Comparison of ENCODE assay signal across 9 mouse cellular contexts in genomic region chr5:135904259-135904658, GRCm38 (mm10). TPM values are rescaled to one million over a fixed set of nuclear protein-coding genes. Genes with fewer than 3 reads are reported as not detected.
DNase-seq lines count a peak whose midpoint lies in the region; ATAC-seq lines count a peak whose summit lies in the region.
"Had no signal": no experiment of that assay in that cellular context is flagged by ENCODE, and none has a peak within 500 bp of the region (broad histone marks: within the 10 kb centered on the region; RNA-seq: fewer than 3 reads in every experiment).

No protein-coding gene starts in this region.

- H3K4me2 ChIP-seq in kidney, embryonic 15.5 days, result peak overlapping the region; percentile 75
- peak overlapping the region; percentile 62; the same call in 1 of the 2 replicates for H3K4me2 ChIP-seq in embryonic facial prominence, embryonic 12.5 days (replicated peaks)
- H3K4me2 ChIP-seq in hindbrain, embryonic 12.5 days (replicated peaks), result peak overlapping the region; percentile 52; the same call in 1 of the 2 replicates
- H3K4me2 ChIP-seq in midbrain, embryonic 16.5 days (ENCODE audit: low read length), result no peak overlapping the region; the same call in 1 of the 2 replicates

- H3K27ac ChIP-seq in kidney, embryonic 15.5 days, result 0 out of 2 replicates have a peak overlapping the region, but pooled peaks have one; percentile 79
- H3K27ac ChIP-seq in embryonic facial prominence, embryonic 12.5 days, result 0 out of 2 replicates have a peak overlapping the region, but pooled peaks have one; percentile 30
- H3K27ac ChIP-seq in hindbrain, embryonic 12.5 days, result peak overlapping the region; percentile 84
- H3K27ac ChIP-seq in midbrain, embryonic 16.5 days (ENCODE audit: low read length), result peak overlapping the region; percentile 92

- H3K36me3 ChIP-seq in kidney, embryonic 15.5 days, result peaks cover 31% of the 10 kb centered on the region
- H3K36me3 ChIP-seq in embryonic facial prominence, embryonic 12.5 days, result peaks cover 22% of the 10 kb centered on the region
- H3K36me3 ChIP-seq in hindbrain, embryonic 12.5 days, result peaks cover 25% of the 10 kb centered on the region
- H3K36me3 ChIP-seq in midbrain, embryonic 16.5 days (ENCODE audit: control insufficient read depth, insufficient read depth, low read length), result peaks cover 10% of the 10 kb centered on the region

- no peak for DNase-seq in kidney, postnatal 25 days
- no peak for DNase-seq in T-cell, adult 2 months (ENCODE audit: low spot score)
- DNase-seq in thymus, postnatal 0 days (ENCODE audit: low spot score), result no peak

- peak overlapping the region; percentile 46; the same call in 1 of the 2 replicates for H3K4me3 ChIP-seq in kidney, embryonic 15.5 days (replicated peaks)
- H3K4me3 ChIP-seq in embryonic facial prominence, embryonic 12.5 days, result 0 out of 2 replicates have a peak overlapping the region, but pooled peaks have one; percentile 37
- no peak overlapping the region for H3K4me3 ChIP-seq in hindbrain, embryonic 12.5 days
- H3K4me3 ChIP-seq in midbrain, embryonic 16.5 days (ENCODE audit: low read depth, low read length), result no peak overlapping the region

- H3K4me1 ChIP-seq in kidney, embryonic 15.5 days, result peaks cover 19% of the 10 kb centered on the region
- peaks cover 13% of the 10 kb centered on the region for H3K4me1 ChIP-seq in embryonic facial prominence, embryonic 12.5 days
- H3K4me1 ChIP-seq in hindbrain, embryonic 12.5 days, result peaks cover 18% of the 10 kb centered on the region
- H3K4me1 ChIP-seq in midbrain, embryonic 16.5 days (ENCODE audit: control insufficient read depth, insufficient read depth, low read length), result peaks cover 13% of the 10 kb centered on the region; the same call in 1 of the 2 replicates

- ATAC-seq in kidney, embryonic 15.5 days (replicated peaks; ENCODE audit: low FRiP score), result no peak
- ATAC-seq in embryonic facial prominence, embryonic 12.5 days (ENCODE audit: insufficient number of reproducible peaks, insufficient read depth, low FRiP score, low TSS enrichment), result no peak
- no peak for ATAC-seq in hindbrain, embryonic 12.5 days (ENCODE audit: low FRiP score)
- no peak for ATAC-seq in midbrain, embryonic 16.5 days
- no peak for ATAC-seq in megakaryocyte-erythroid progenitor cell, adult 5-6 weeks (replicated peaks; ENCODE audit: low FRiP score, low TSS enrichment, poor library complexity, severe bottlenecking)

- 69% methylated on average over 5 of the region's 5 CpGs for WGBS in kidney, embryonic 15.5 days
- 64% methylated on average over 5 of the region's 5 CpGs for WGBS in embryonic facial prominence, embryonic 12.5 days
- 74% methylated on average over 5 of the region's 5 CpGs for WGBS in hindbrain, embryonic 12.5 days
- 60% methylated on average over 5 of the region's 5 CpGs for WGBS in midbrain, embryonic 16.5 days

- H3K9ac ChIP-seq in kidney, embryonic 15.5 days, result 0 out of 2 replicates have a peak overlapping the region, but pooled peaks have one; percentile 31
- no peak overlapping the region for H3K9ac ChIP-seq in embryonic facial prominence, embryonic 12.5 days
- no peak overlapping the region for H3K9ac ChIP-seq in hindbrain, embryonic 12.5 days
- H3K9ac ChIP-seq in midbrain, embryonic 16.5 days (ENCODE audit: low read depth, low read length), result no peak overlapping the region; the same call in 1 of the 2 replicates

- H3K9me3 ChIP-seq in kidney, embryonic 15.5 days (replicated peaks), result no peaks in the 10 kb centered on the region
- H3K9me3 ChIP-seq in embryonic facial prominence, embryonic 12.5 days, result no peaks in the 10 kb centered on the region
- no peaks in the 10 kb centered on the region for H3K9me3 ChIP-seq in hindbrain, embryonic 12.5 days (replicated peaks)
- no peaks in the 10 kb centered on the region for H3K9me3 ChIP-seq in midbrain, embryonic 16.5 days (replicated peaks; ENCODE audit: control insufficient read depth, low read length, poor library complexity, severe bottlenecking)
- H3K9me3 ChIP-seq: G1E had no signal

- no peaks in the 10 kb centered on the region for H3K27me3 ChIP-seq in kidney, embryonic 15.5 days
- H3K27me3 ChIP-seq in embryonic facial prominence, embryonic 12.5 days, result no peaks in the 10 kb centered on the region
- no peaks in the 10 kb centered on the region for H3K27me3 ChIP-seq in hindbrain, embryonic 12.5 days
- no peaks in the 10 kb centered on the region for H3K27me3 ChIP-seq in midbrain, embryonic 16.5 days (ENCODE audit: control insufficient read depth, insufficient read depth, low read depth, low read length)

RNA-seq across cellular contexts. Expression of gene Hspb1, which starts 16.5 kb away (rescaled TPM):
- 70.0 and 72.9 TPM in 2 replicates for polyA plus RNA-seq in kidney, embryonic 15.5 days (2015; fragmentation: Nextera tagmentation; extraction: Ambion mirVana)
- polyA plus RNA-seq in embryonic facial prominence, embryonic 12.5 days (2016; fragmentation: Nextera tagmentation; extraction: Ambion mirVana), result 67.9 and 74.8 TPM in 2 replicates
- polyA plus RNA-seq in hindbrain, embryonic 12.5 days (2016; fragmentation: Nextera tagmentation; extraction: Ambion mirVana), result 23.9 and 34.1 TPM in 2 replicates
- polyA plus RNA-seq in midbrain, embryonic 16.5 days (2015; fragmentation: Nextera tagmentation; extraction: Ambion mirVana), result 9.6 and 10.1 TPM in 2 replicates
- not detected in 2 replicates for total RNA-seq in megakaryocyte-erythroid progenitor cell, adult 5-6 weeks (2014; fragmentation: Nextera tagmentation)
- total RNA-seq in megakaryocyte-erythroid progenitor cell, adult 5-6 weeks (2017), result not detected in 2 replicates
- 23.7 and 29.1 TPM in 2 replicates for polyA plus RNA-seq in thymus, postnatal 0 days (2015; fragmentation: Nextera tagmentation; extraction: Ambion mirVana)
- total RNA-seq: G1E had no signal
- polyA plus RNA-seq: G1E had no signal

RNA-seq across cellular contexts. Expression of gene Ywhag, which starts 30.2 kb away (rescaled TPM):
- 179 and 189 TPM in 2 replicates for polyA plus RNA-seq in kidney, embryonic 15.5 days (2015; fragmentation: Nextera tagmentation; extraction: Ambion mirVana)
- polyA plus RNA-seq in embryonic facial prominence, embryonic 12.5 days (2016; fragmentation: Nextera tagmentation; extraction: Ambion mirVana), result 221 and 228 TPM in 2 replicates
- 469 and 505 TPM in 2 replicates for polyA plus RNA-seq in hindbrain, embryonic 12.5 days (2016; fragmentation: Nextera tagmentation; extraction: Ambion mirVana)
- polyA plus RNA-seq in midbrain, embryonic 16.5 days (2015; fragmentation: Nextera tagmentation; extraction: Ambion mirVana), result 1,035 and 1,054 TPM in 2 replicates
- total RNA-seq in megakaryocyte-erythroid progenitor cell, adult 5-6 weeks (2014; fragmentation: Nextera tagmentation), result 125 and 138 TPM in 2 replicates
- 88.3 and 92.5 TPM in 2 replicates for total RNA-seq in megakaryocyte-erythroid progenitor cell, adult 5-6 weeks (2017)
- polyA plus RNA-seq in thymus, postnatal 0 days (2015; fragmentation: Nextera tagmentation; extraction: Ambion mirVana), result 69.4 and 69.8 TPM in 2 replicates

Comparison
In these comparisons a context has a peak if more than half of its experiments do, and no peak if none do; other contexts are left out.
1. H3K27ac ChIP-seq: peak in every context shown above with its lines; median percentile 92 in midbrain, embryonic 16.5 days; 84 in hindbrain, embryonic 12.5 days; 79 in kidney, embryonic 15.5 days; 30 in embryonic facial prominence, embryonic 12.5 days.
2. H3K4me3 ChIP-seq: peak in kidney, embryonic 15.5 days (single experiment) and embryonic facial prominence, embryonic 12.5 days (single experiment); none in hindbrain, embryonic 12.5 days (single experiment) and midbrain, embryonic 16.5 days (single experiment).